Mouse (Mus musculus) gastrocnemius, adult 2 months (tissue): Measurements from ENCODE around the gene Gpr15. TPM values are rescaled to one million over a fixed set of nuclear protein-coding genes. Genes with fewer than 3 reads are reported as not detected.

Experiments
- DNase-seq: peaks from one replicate; pipeline ENCODE4 v3.0.0; 2022
- H3K27ac ChIP-seq: fragments of 200-600 bp; 2 replicates; pipeline ENCODE4 v1.8.1; 2022; ENCODE audit warnings: mild to moderate bottlenecking
- H3K4me3 ChIP-seq: fragments of 200-600 bp; 2 replicates; pipeline ENCODE4 v1.8.1; 2022; ENCODE audit warnings: mild to moderate bottlenecking, moderate library complexity
- CTCF ChIP-seq: fragments of 200-600 bp; IDR thresholded peaks from 2 replicates; pipeline ENCODE4 v1.8.1; 2022; ENCODE audit warnings: antibody characterized with exemption, mild to moderate bottlenecking, moderate library complexity
- intact Hi-C: fragments of 180-260 bp; cut with DNase I; formaldehyde crosslinking; loops from one replicate; pipeline ENCODE4 v1.15.1; 2025
- total RNA-seq, 2 experiments: library from RNA; stranded (reverse); gene quantifications; 2 replicates each; pipeline ENCODE4 v1.2.3; 2021

Gene Gpr15
- total RNA-seq, 2 experiments from 2014 or later: not detected

- Histone ChIP-seq H3K27ac (no peak overlapping the region), H3K4me3 (no peak overlapping the region)
- no peak for DNase-seq
- intact Hi-C loops: no loop called here
- TF ChIP-seq CTCF: no peak
These were observed 22.1 kb downstream of the Gpr15 start for GRCm38 (mm10) chr16:58696796-58697195.

DNA sequence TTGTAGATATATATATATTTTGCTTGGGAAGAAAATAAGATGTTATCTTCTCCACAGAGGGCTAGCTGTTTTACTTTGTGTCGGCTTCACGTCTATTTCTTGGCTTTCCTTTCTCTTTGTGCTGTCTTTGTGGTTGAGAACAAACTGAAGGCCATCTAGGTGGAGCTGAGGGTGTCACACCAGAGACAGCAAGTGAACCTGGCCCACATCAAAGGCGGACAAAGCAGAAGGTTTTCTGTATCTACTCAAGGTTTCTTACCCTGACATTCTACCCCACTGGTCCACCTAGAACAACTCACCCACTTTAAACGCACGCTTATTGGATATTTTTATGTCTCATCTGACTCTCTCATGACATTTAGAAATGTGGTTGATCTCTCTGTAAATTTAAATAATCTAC, 24.8 kb downstream of the Gpr15 start:
- Histone ChIP-seq H3K27ac (no peak overlapping the region), H3K4me3 (no peak overlapping the region)
- no peak for DNase-seq
- intact Hi-C loops: no loop called here
- TF ChIP-seq CTCF: no peak

- intact Hi-C loops: no loop called here
- no peak overlapping the region for H3K4me3 ChIP-seq
- no peak overlapping the region for H3K27ac ChIP-seq
- no peak for DNase-seq
- no peak for TF ChIP-seq CTCF
These were observed 28.5 kb downstream of the Gpr15 start for GRCm38 (mm10) chr16:58690322-58690732.

DNA sequence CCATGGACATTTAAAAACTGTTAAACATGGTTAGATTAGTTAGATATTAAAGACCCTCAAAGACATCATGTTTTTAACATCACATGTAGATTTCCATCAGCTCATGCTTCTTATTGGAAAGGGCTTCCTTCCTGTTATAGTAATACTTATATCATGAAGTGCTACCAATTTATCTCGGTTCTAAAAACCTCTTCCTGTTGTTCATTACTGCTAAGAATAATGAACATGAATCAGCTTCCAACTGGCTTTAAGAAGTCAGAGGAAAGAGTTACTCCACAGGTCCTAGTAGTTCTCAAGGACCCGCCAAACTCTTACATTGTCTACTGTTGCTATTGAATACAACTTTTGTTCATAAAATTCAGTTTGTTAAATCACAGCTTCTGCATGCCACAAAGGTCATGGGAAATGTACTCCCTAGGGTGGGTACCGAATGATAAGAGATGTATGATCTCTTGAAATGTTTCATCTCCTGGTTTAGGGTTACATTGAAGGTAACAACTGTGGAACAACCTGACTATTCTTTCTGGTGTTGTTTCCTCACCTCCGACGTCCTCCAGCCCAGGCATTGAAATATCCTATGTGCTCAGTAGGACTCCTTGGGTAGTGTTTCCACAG, 29.2 kb downstream of the Gpr15 start:
- Histone ChIP-seq H3K4me3 (no peak overlapping the region), H3K27ac (no peak overlapping the region)
- intact Hi-C loops: no loop called here
- TF ChIP-seq CTCF: no peak
- DNase-seq: no peak

GRCm38 (mm10) chr16:58688534-58688933, 30.3 kb downstream of the Gpr15 start:
- TF ChIP-seq CTCF: no peak
- intact Hi-C loops: no loop called here
- no peak for DNase-seq
- no peak overlapping the region for H3K27ac ChIP-seq
- H3K4me3 ChIP-seq: no peak overlapping the region

- Histone ChIP-seq H3K27ac (no peak overlapping the region), H3K4me3 (peak overlapping the region; percentile 8; the same call in 1 of the 2 replicates)
- peak; percentile 18 for DNase-seq
- no peak for TF ChIP-seq CTCF
- intact Hi-C loops: no loop called here
These were observed 33.0 kb downstream of the Gpr15 start for GRCm38 (mm10) chr16:58685548-58686537.

- intact Hi-C loops: no loop called here
- peak; percentile 25; the same call in 1 of the 2 replicates for TF ChIP-seq CTCF
- no peak overlapping the region for H3K27ac ChIP-seq
- H3K4me3 ChIP-seq: no peak overlapping the region
- no peak for DNase-seq
These were observed 34.3 kb downstream of the Gpr15 start for GRCm38 (mm10) chr16:58684537-58684936.

GRCm38 (mm10) chr16:58683911-58684310, 35.0 kb downstream of the Gpr15 start:
- no peak for TF ChIP-seq CTCF
- H3K4me3 ChIP-seq: no peak overlapping the region
- intact Hi-C loops: no loop called here
- DNase-seq: no peak
- no peak overlapping the region for H3K27ac ChIP-seq

DNA sequence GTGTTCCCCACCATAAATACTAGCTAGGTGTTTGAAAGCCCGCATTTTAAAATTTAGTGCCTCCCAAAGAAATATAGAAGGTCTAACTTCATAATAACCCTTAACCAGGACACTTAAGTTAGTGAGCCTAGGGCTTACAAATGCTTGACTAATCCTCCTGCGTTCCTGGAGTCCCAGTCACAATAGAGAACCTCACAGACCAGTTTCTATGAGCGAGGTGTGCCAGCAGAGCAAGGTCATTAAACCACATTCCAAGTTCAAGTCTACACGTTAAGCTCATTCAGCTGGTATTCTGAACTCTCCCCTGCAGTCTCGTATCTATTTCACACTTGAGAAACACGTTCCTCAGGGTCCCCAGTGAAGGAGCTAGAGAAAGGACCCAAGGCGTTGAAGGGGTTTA, 36.0 kb downstream of the Gpr15 start:
- TF ChIP-seq CTCF: no peak
- Histone ChIP-seq H3K4me3 (no peak overlapping the region), H3K27ac (no peak overlapping the region)
- no peak for DNase-seq
- intact Hi-C loops: no loop called here

DNA sequence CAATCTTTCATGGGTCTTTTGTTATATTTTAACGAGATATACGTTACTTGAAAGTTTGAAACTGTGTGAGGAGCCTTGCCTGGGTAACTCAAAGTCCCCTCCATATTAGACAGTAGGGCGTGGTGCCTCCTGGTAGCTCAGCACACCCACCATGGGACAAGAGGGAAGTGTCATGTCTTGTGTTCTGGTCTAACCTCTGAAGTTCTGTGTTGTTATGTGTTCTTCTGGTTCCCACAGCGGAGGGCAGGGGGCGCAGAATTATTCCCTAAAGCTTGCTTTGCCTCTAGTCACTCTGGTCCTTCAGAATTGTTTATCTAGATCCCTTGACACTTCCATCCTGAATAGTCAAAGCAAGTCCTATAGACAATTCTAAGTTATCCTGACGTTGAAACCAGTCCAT, 36.8 kb downstream of the Gpr15 start:
- no peak overlapping the region for H3K4me3 ChIP-seq
- H3K27ac ChIP-seq: no peak overlapping the region
- TF ChIP-seq CTCF: no peak
- DNase-seq: no peak
- intact Hi-C loops: no loop called here

- Histone ChIP-seq H3K4me3 (no peak overlapping the region), H3K27ac (no peak overlapping the region)
- no peak for DNase-seq
- intact Hi-C loops: no loop called here
- TF ChIP-seq CTCF: peak; percentile 19
These were observed 40.2 kb downstream of the Gpr15 start for GRCm38 (mm10) chr16:58678660-58679059.

DNA sequence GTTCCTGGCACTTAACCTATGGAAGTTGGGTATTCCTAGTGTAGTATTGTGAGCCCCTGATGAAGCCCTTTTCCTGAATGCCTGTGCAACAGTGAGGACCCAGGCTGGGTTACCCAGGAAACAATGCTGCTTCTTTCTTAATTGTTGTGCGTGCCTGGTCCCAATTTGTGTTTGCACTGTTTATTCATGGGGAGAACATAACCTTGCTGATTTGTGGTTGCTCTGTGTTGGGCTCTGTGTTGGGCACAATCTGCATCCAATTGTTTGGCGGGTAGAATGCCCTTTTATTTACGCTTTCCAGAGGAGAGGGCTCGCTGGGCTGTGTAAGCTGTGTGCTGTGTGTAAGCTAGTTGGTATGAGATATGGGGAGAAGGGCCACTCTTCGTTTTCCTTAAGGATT, 41.4 kb downstream of the Gpr15 start:
- intact Hi-C loops: no loop called here
- no peak overlapping the region for H3K4me3 ChIP-seq
- no peak for TF ChIP-seq CTCF
- no peak for DNase-seq
- H3K27ac ChIP-seq: no peak overlapping the region

- no peak overlapping the region for H3K4me3 ChIP-seq
- no peak for DNase-seq
- no peak for TF ChIP-seq CTCF
- intact Hi-C loops: no loop called here
- no peak overlapping the region for H3K27ac ChIP-seq
These were observed 42.2 kb downstream of the Gpr15 start for GRCm38 (mm10) chr16:58676633-58677032.
